Mouse (Mus musculus): Measurements from ENCODE around the gene Smr3a.

The Smr3a gene

DNA sequence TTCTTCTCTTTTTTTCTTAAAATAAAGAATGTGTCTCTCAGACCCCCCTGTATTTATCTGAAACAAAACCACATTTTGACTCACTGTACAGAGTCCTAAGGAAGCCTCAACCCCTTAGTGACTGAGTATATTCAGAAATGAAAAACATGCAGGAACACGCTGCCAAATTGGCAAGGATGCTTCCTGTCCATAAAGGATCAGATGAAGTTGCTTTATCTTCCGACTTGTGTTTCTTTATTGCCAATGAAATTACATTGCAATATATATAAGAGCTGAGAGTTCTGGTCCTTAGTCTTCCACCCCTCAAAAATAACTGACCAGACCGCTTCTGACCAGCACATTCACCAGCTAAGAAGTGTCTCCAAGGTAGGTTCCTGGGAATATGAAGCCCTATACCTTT is at the start of gene Smr3a:
TSS of gene Smr3a (plus strand) at position 301 of the 400 bp plus-strand sequence.
- no peak for DNase-seq (ENCODE audit: low spot score)

DNA sequence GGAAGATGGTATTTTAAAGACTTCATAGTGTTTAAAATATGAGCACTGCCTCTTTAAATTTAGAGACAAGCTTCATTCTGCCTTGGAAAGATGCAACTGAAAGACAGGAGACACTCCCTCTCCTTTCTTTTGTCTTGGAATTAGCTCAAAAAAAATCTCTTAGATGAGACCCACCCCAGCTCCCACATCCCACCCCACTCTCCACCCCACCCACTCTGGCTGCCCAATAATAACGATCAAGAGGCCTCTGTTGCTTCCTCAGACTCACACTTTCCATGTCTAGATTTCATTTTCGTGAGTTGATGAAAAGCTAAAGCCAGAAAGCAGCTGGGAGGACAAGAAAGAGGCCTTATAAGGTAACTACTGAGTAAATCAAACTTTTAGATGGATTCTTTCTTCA is 33.1 kb upstream of the Smr3a start, which contains the start of the genes 2310003L06Rik and Gm28434:
TSS of gene 2310003L06Rik (plus strand) at position 259 of the 400 bp plus-strand sequence.
TSS of gene Gm28434 (plus strand) at position 317 of the 400 bp plus-strand sequence.
- DNase-seq (ENCODE audit: low spot score): no peak

GRCm38 (mm10) chr5:87979139-87979538 is 23.2 kb upstream of the Smr3a start, which contains the start of gene Cabs1:
TSS of gene Cabs1 (plus strand) at chr5:87979439.
- DNase-seq (ENCODE audit: low spot score): no peak

DNA sequence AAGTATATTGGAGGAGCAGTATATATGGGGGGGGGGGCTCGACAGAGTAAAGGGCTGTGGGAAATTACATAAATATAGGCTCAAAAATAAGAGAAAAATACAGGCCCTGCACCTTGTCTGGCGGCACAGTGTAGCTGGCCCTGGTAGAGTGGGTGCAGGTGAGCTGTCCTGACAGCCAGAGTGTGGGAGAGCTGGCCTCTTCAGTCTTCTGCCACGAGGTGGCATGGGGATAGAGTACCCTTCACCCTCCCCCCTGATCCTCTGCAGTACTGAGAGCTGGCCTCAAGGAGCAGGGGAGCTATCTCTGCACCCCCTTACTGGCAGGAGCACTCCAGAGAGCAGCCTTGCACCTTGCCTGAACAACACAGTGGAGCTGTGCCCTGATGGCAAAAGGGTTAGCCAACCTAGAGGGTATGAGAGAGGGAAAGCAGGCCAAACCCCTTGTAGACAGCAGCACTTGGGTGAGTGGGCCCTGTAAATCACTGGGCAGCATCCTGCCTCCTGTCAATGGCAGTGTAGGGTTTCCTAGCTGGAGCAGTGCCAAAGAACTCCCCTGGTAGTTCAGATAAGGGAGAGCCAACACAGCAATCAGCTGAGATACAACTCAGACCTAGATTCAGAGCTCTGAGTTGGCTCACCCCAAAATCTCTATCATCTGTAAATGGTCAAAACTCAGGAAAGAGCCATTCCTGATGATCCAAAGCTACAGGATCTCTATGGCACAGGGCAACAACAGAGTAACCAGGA is 19.7 kb upstream of the Smr3a start:
- no peak for DNase-seq (ENCODE audit: low spot score)

DNA sequence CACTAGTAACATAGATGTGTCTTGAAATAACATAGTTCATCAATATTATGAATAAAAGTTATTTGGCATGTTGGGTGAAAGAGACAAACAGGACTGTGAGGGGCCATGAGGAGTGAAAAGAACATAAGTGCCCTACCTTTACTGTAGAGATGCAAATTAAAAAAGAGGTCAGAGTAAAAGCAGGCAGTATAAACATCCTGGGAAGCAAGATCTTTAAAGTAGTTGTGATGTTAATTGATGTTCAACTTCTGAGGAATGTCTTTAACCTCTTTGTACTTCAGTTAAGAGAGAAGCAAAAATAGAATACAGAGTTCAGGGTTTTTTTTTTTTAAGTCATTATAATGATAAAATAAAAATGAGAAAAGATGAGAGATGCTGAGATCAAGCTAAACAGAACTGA is 2.9 kb downstream of the Smr3a start:
- no peak for DNase-seq (ENCODE audit: low spot score)
